Mouse (Mus musculus) kidney, embryonic 16.5 days (tissue): ENCODE data around the gene Lpo. TPM values are rescaled to one million over a fixed set of nuclear protein-coding genes. Genes with fewer than 3 reads are reported as not detected.
"Not testable (repeated sequence)": the region's sequence is repeated elsewhere in the genome, so short reads cannot be mapped to it uniquely, and the experiment has no call there.

ENCODE experiments used
- ATAC-seq: fragments of 200-750 bp; cut with Nextera tagmentation; 2 replicates; pipeline ENCODE4 v1.8.0; 2017; ENCODE audit warnings: moderate TSS enrichment; ENCODE audit not compliant: low FRiP score, low TSS enrichment
- H3K27ac ChIP-seq: fragments of 300-500 bp; sonication (generic); 2 replicates; pipeline ENCODE4 v1.5.1; 2014; ENCODE audit warnings: low read length
- H3K27me3 ChIP-seq: fragments of 300-500 bp; sonication (generic); 2 replicates; pipeline ENCODE4 v1.6.1; 2014; ENCODE audit warnings: low read length, control low read depth, mixed read lengths; ENCODE audit not compliant: insufficient read depth
- H3K36me3 ChIP-seq: fragments of 300-500 bp; sonication (generic); 2 replicates; pipeline ENCODE4 v1.6.1; 2014; ENCODE audit warnings: low read length, control low read depth, mixed read lengths; ENCODE audit not compliant: insufficient read depth
- H3K4me1 ChIP-seq: fragments of 300-500 bp; sonication (generic); 2 replicates; pipeline ENCODE4 v1.6.1; 2014; ENCODE audit warnings: low read length, control low read depth, mixed read lengths; ENCODE audit not compliant: insufficient read depth
- H3K4me2 ChIP-seq: fragments of 300-500 bp; sonication (generic); replicated peaks from 2 replicates; pipeline ENCODE4 v1.6.1; 2014; ENCODE audit warnings: low read depth, low read length
- H3K4me3 ChIP-seq: fragments of 300-500 bp; sonication (generic); 2 replicates; pipeline ENCODE4 v1.5.1; 2014; ENCODE audit warnings: mild to moderate bottlenecking, low read length
- H3K9ac ChIP-seq: fragments of 300-500 bp; sonication (generic); replicated peaks from 2 replicates; pipeline ENCODE4 v1.6.1; 2014; ENCODE audit warnings: low read length
- H3K9me3 ChIP-seq: fragments of 300-500 bp; sonication (generic); 2 replicates; pipeline ENCODE4 v1.6.1; 2016; ENCODE audit warnings: low read length, control low read depth
- WGBS: fragments of 180-500 bp; shearing (Covaris S2); extraction: QIAGEN DNeasy Blood & Tissue Kit; methylation state at CpG from one replicate; pipeline ENCODE4 v1.1.7; 2014; 5-methylcytosine and 5-hydroxymethylcytosine counted together
- polyA plus RNA-seq: library from polyadenylated mRNA; unstranded; fragments of >200 nt; fragmentation: Nextera tagmentation; extraction: Ambion mirVana; gene quantifications from 2 replicates; pipeline ENCODE4 v1.2.1, GENCODE M21; 2015

The Lpo gene
- polyA plus RNA-seq: 0.15 and 0.29 TPM in 2 replicates

- ATAC-seq: no peak
- Histone ChIP-seq H3K4me3 (no peak within 1 kb of the TSS), H3K4me1 (no peaks in the 10 kb centered on the region), H3K27me3 (no peaks in the 10 kb centered on the region), H3K4me2 (no peak within 1 kb of the TSS), H3K36me3 (no peaks in the 10 kb centered on the region), H3K9ac (no peak within 1 kb of the TSS), H3K9me3 (no peaks in the 10 kb centered on the region), H3K27ac (no peak within 1 kb of the TSS)
- WGBS: 45% methylated on average over 10 of the region's 10 CpGs
Measured at GRCm38 (mm10) chr11:87828239-87828900, at the start of gene Lpo. Gene Lpo, minus strand, starts transcription at chr11:87828289.

- no peak for ATAC-seq
- 88% methylated on average over 6 of the region's 6 CpGs for WGBS
- no peak within 1 kb of the TSS for H3K9ac ChIP-seq
Measured at GRCm38 (mm10) chr11:87875436-87875835, 47.3 kb upstream of the Lpo start, which contains the start of gene Epx. Gene Epx, minus strand, starts transcription at chr11:87875536.

GRCm38 (mm10) chr11:87871766-87872165 lies 43.7 kb upstream of the Lpo start:
- H3K9ac ChIP-seq: no peak overlapping the region
- no peaks in the 10 kb centered on the region for H3K9me3 ChIP-seq
- H3K36me3 ChIP-seq: no peaks in the 10 kb centered on the region
- 27% methylated on average over 8 of the region's 8 CpGs for WGBS
- no peak overlapping the region for H3K4me3 ChIP-seq
- H3K27ac ChIP-seq: no peak overlapping the region
- no peaks in the 10 kb centered on the region for H3K4me1 ChIP-seq
- H3K4me2 ChIP-seq: no peak overlapping the region
- ATAC-seq: no peak
- H3K27me3 ChIP-seq: no peaks in the 10 kb centered on the region

More at GRCm38 (mm10) chr11:87875436-87875835, 47.3 kb upstream of the Lpo start, which contains the start of gene Epx:
- no peak within 1 kb of the TSS for H3K4me2 ChIP-seq
- H3K4me1 ChIP-seq: no peaks in the 10 kb centered on the region
- no peaks in the 10 kb centered on the region for H3K36me3 ChIP-seq
- no peak within 1 kb of the TSS for H3K4me3 ChIP-seq
- H3K27me3 ChIP-seq: no peaks in the 10 kb centered on the region
- no peak within 1 kb of the TSS for H3K27ac ChIP-seq
- H3K9me3 ChIP-seq: no peaks in the 10 kb centered on the region

GRCm38 (mm10) chr11:87870096-87870495 lies 42.0 kb upstream of the Lpo start:
- ATAC-seq: no peak
- Histone ChIP-seq H3K4me3 (no peak overlapping the region), H3K36me3 (no peaks in the 10 kb centered on the region), H3K27ac (no peak overlapping the region), H3K4me2 (no peak overlapping the region), H3K4me1 (no peaks in the 10 kb centered on the region), H3K9ac (no peak overlapping the region), H3K9me3 (no peaks in the 10 kb centered on the region), H3K27me3 (no peaks in the 10 kb centered on the region)
- 76% methylated on average over 2 of the region's 2 CpGs for WGBS

- not testable (repeated sequence) for H3K9me3 ChIP-seq, H3K27me3 ChIP-seq, H3K27ac ChIP-seq, H3K9ac ChIP-seq, H3K36me3 ChIP-seq, H3K4me2 ChIP-seq, H3K4me1 ChIP-seq, ATAC-seq, H3K4me3 ChIP-seq
- 83% methylated on average over 1 of the region's 2 CpGs for WGBS
Measured at GRCm38 (mm10) chr11:87866891-87867290, 38.8 kb upstream of the Lpo start.

- no peak for ATAC-seq
- no peak overlapping the region for H3K27ac ChIP-seq
- H3K9me3 ChIP-seq: no peaks in the 10 kb centered on the region
- H3K36me3 ChIP-seq: peaks cover 16% of the 10 kb centered on the region
- H3K27me3 ChIP-seq: no peaks in the 10 kb centered on the region
- no peak overlapping the region for H3K9ac ChIP-seq
- H3K4me2 ChIP-seq: no peak overlapping the region
- 90% methylated on average over 13 of the region's 13 CpGs for WGBS
- H3K4me1 ChIP-seq: no peaks in the 10 kb centered on the region
- no peak overlapping the region for H3K4me3 ChIP-seq
Measured at GRCm38 (mm10) chr11:87862805-87863204, 34.7 kb upstream of the Lpo start.

- no peaks in the 10 kb centered on the region for H3K9me3 ChIP-seq
- H3K36me3 ChIP-seq: peaks cover 25% of the 10 kb centered on the region
- no peak overlapping the region for H3K27ac ChIP-seq
- no peak overlapping the region for H3K9ac ChIP-seq
- H3K27me3 ChIP-seq: no peaks in the 10 kb centered on the region
- no peak overlapping the region for H3K4me2 ChIP-seq
- no peaks in the 10 kb centered on the region for H3K4me1 ChIP-seq
- H3K4me3 ChIP-seq: no peak overlapping the region
- ATAC-seq: no peak
- WGBS: 79% methylated on average over 9 of the region's 9 CpGs
Measured at GRCm38 (mm10) chr11:87860426-87860825, 32.3 kb upstream of the Lpo start.

- H3K36me3 ChIP-seq: peaks cover 25% of the 10 kb centered on the region
- H3K27me3 ChIP-seq: no peaks in the 10 kb centered on the region
- 86% methylated on average over 11 of the region's 11 CpGs for WGBS
- no peak for ATAC-seq
- no peak overlapping the region for H3K9ac ChIP-seq
- H3K4me3 ChIP-seq: no peak overlapping the region
- no peak overlapping the region for H3K4me2 ChIP-seq
- H3K4me1 ChIP-seq: no peaks in the 10 kb centered on the region
- H3K9me3 ChIP-seq: no peaks in the 10 kb centered on the region
- no peak overlapping the region for H3K27ac ChIP-seq
Measured at GRCm38 (mm10) chr11:87859273-87859672, 31.2 kb upstream of the Lpo start.

GRCm38 (mm10) chr11:87854550-87854949 lies 26.5 kb upstream of the Lpo start:
- Histone ChIP-seq H3K27ac (no peak overlapping the region), H3K27me3 (no peaks in the 10 kb centered on the region), H3K36me3 (peaks cover 15% of the 10 kb centered on the region), H3K9ac (no peak overlapping the region), H3K4me3 (no peak overlapping the region), H3K4me2 (no peak overlapping the region), H3K4me1 (peaks cover 10% of the 10 kb centered on the region), H3K9me3 (no peaks in the 10 kb centered on the region)
- ATAC-seq: no peak
- WGBS: 90% methylated on average over 7 of the region's 7 CpGs

- 26% methylated on average over 8 of the region's 8 CpGs for WGBS
- H3K27ac ChIP-seq: no peak overlapping the region
- peak; percentile 27; the same call in 1 of the 2 replicates for ATAC-seq
Measured at GRCm38 (mm10) chr11:87853597-87853954, 25.5 kb upstream of the Lpo start.

More at GRCm38 (mm10) chr11:87853597-87853954, 25.5 kb upstream of the Lpo start:
- peak overlapping the region; percentile 90 for H3K4me2 ChIP-seq
- no peaks in the 10 kb centered on the region for H3K9me3 ChIP-seq
- H3K4me1 ChIP-seq: peaks cover 10% of the 10 kb centered on the region
- peaks cover 15% of the 10 kb centered on the region for H3K36me3 ChIP-seq
- peak overlapping the region; percentile 77 for H3K9ac ChIP-seq
- H3K4me3 ChIP-seq: peak overlapping the region; percentile 76
- no peaks in the 10 kb centered on the region for H3K27me3 ChIP-seq
